Mouse (Mus musculus): ENCODE data around the gene Dnajc17. TPM values are rescaled to one million over a fixed set of nuclear protein-coding genes. Genes with fewer than 3 reads are reported as not detected.

Dnajc17 gene
- total RNA-seq, 2 experiments from 2014 or later: 12.0 to 13.3 TPM

Other genes with a start within 250 kb of the Dnajc17 start
- gene Ccdc32, start 179.4 kb downstream of the Dnajc17 start, total RNA-seq (2021): 10 to 100 TPM; 12.8 to 17.4 TPM
- gene Rpusd2, start 174.0 kb downstream of the Dnajc17 start, total RNA-seq (2021): 1 to 10 TPM; 5.6 TPM
- gene Knl1, start 161.7 kb downstream of the Dnajc17 start, total RNA-seq (2021): 1 to 10 TPM; 6.7 to 9.1 TPM
- gene Rad51, start 96.0 kb downstream of the Dnajc17 start, total RNA-seq (2021): 1 to 10 TPM; 4.7 to 6.6 TPM
- gene Rmdn3, start 51.8 kb downstream of the Dnajc17 start, total RNA-seq (2021): 10 to 100 TPM; 18.8 to 19.2 TPM
- 1 to 10 TPM; 1.3 to 2.9 TPM for gene Gchfr, start 41.0 kb downstream of the Dnajc17 start, total RNA-seq (2021)
- not detected for gene Gm14137, start 34.3 kb downstream of the Dnajc17 start, total RNA-seq (2021)
- gene Zfyve19, start 178 bp downstream of the Dnajc17 start, total RNA-seq (2021): 10 to 100 TPM; 21.6 TPM
- not detected for gene Ppp1r14d, start 21.1 kb upstream of the Dnajc17 start, total RNA-seq (2021)
- gene Spint1, start 28.6 kb upstream of the Dnajc17 start, total RNA-seq (2021): not detected
- not detected for gene Rhov, start 62.5 kb upstream of the Dnajc17 start, total RNA-seq (2021)
- 10 to 100 TPM; 13.4 to 13.7 TPM for gene Vps18, start 79.9 kb upstream of the Dnajc17 start, total RNA-seq (2021)
- gene Dll4, start 117.0 kb upstream of the Dnajc17 start, total RNA-seq (2021): 10 to 100 TPM; 23.8 to 27.9 TPM
- 1 to 10 TPM; 3.5 to 7.5 TPM for gene Chac1, start 142.4 kb upstream of the Dnajc17 start, total RNA-seq (2021)

Measured in heart, postnatal 10 days (tissue).